Mouse (Mus musculus): ENCODE measurements at regions not wholly inside any gene's neighbourhood (a gene's known extent, or its start where the extent isn't known, plus 50 kb on each side); places are given as distances from the start of the nearest gene placed in this dataset.

DNA sequence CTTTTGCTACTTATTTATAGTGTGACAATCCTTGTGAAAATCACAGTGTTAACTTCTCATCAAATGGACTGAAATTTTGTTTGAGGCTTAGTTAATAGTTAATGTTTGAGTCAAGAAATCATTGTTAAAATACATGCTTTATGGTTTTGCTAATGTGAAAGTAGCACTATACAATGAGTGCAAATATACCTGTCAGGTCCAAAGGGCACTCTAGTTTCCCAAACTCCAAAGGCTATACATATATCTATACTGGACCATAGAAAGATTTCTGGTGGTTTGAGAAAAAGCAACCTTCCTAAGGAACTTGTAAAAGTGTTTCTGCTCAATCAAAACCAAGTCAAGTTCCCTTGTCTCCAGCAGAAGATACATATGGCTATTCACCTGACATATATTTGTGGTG, 258.3 kb upstream of the Dsel start:
- no peak for DNase-seq (ENCODE audit: low spot score)

DNA sequence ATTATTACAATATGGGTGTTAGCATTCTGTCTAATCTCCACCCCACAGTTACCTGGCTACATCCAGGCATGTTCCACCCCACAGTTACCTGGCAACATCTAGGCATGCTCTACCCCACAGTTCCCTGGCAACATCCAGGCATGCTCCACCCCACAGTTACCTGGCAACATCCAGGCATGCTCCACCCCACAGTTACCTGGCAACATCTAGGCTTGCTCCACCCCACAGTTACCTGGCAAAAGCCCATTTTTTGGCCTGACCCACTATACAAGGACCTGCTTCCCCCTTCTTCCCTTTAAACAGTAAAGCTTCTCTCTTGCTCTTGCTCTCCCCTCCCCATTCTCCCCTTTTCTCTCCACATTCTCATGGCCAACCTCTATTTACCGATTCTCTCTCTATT, 238.7 kb upstream of the Dsel start:
- no peak for DNase-seq (ENCODE audit: low spot score)

DNA sequence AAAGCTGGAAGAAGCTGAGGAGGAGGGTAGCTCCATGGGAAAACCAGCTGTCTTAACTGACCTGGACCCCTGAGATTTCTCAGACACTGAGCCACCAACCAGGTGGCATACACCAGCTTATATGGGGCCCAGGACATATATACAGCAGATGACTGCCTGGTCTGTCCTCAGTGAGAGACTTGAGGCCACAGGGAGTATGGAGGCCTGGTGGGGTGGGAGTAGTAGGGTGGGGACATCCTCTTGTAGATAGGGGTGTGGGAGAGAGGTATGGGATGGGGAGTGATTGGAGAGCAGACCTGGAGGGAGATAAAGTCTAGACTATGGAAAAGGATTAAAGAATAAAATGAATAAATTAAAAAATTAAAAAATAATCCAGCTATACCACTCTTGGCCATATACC, 195.2 kb upstream of the Dsel start:
- DNase-seq (ENCODE audit: low spot score) = no peak

DNA sequence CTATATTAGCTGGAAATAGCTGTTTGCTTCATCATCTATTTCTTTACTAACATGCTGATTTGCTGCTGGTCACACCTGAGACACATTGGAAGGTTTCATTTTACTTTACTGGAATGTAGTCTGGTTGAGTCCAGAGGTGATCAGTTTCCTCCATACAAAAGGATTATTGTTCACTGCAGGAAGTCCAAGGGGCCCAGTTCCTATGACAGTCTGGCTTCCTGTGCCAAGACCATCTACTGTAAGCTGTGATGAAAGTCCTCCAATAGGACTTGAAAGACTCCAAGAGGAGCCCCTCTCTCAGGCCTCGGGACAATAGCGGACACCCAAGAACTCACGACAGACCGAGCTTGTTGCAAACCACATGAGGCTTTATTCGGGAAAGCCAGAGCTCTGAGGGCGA, 189.2 kb upstream of the Dsel start:
- no peak for DNase-seq (ENCODE audit: low spot score)

DNA sequence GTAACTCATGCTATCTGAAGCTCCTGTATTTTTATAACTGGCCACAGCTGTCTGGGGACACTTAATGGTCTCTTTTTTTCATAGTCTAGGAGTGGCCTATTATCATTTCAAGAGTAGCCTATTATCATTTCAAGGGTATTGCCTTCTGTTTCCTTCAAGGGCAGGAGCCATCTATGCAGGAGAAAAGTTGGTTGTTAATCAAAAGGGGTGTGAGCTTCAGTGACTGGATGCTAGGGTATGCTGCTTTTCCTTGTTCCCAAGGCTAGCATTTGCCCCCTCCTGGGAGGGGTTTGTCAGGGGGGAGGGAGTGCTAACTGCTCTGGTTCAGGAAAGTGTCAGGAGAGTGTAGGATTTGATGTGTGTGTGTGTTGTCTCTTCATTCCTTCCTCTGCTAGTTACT, 178.3 kb upstream of the Dsel start:
- DNase-seq (ENCODE audit: low spot score) = no peak

DNA sequence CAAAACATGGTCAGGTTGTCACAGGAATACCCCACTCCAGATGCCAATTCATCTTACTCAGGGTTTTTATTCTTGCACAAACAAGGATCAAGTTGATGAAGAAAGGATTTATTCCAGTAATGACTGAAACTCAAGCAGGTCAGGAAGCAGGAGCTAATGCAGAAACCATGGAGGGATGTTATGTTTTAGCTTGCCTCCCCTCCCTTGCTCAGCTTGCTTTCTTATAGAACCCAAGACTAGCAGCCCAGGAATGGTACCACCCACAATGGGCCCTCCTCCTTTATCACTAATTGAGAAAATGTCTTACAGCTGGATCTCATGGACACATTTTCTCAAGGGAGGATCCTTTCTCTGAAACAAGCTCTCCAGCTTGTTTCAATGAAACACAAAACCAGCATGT, 175.2 kb upstream of the Dsel start:
- peak; percentile 4 for DNase-seq (ENCODE audit: low spot score)

DNA sequence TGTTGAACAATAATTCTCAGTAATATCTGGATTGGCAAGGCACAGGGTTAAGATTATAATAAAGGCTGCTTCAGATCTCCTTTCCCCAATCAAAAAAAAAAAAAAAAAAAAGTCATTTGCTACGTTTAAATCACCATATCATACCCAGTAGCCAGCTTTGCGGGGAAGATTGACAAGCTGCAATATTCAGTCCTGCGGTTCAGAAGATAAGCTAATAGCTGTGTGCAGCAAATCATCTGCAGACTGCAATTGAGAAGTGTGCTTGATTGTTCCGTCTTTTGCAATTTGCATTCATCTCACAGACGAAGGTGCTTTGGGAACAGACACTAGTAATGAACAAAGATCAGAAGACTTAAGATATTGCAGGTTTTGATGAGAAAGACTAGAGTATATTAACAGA, 163.8 kb upstream of the Dsel start:
- DNase-seq (ENCODE audit: low spot score) = no peak

Data from embryo, embryonic 10 days (tissue).